Mouse (Mus musculus) heart, adult 2 months (tissue): ENCODE measurements around the gene Aaed1.
"Not testable (repeated sequence)": the region's sequence is repeated elsewhere in the genome, so short reads cannot be mapped to it uniquely, and the experiment has no call there.

ENCODE experiments used
- CTCF ChIP-seq: fragments of 200-600 bp; IDR thresholded peaks from 2 replicates; pipeline ENCODE4 v1.8.1; 2022; ENCODE audit warnings: antibody characterized with exemption, mild to moderate bottlenecking, moderate library complexity
- EP300 ChIP-seq: fragments of 200-500 bp; IDR thresholded peaks from 2 replicates; pipeline ENCODE4 v1.6.1; 2011; ENCODE audit warnings: low read depth, low read length, control low read depth; ENCODE audit not compliant: insufficient read depth
- POLR2A ChIP-seq: fragments of 200-500 bp; IDR thresholded peaks from 2 replicates; pipeline ENCODE4 v1.6.1; 2011; ENCODE audit warnings: mild to moderate bottlenecking, low read depth, low read length, control low read depth; ENCODE audit not compliant: insufficient read depth

GRCm38 (mm10) chr13:64254185-64254584 is 58.3 kb downstream of the Aaed1 start:
- not testable (repeated sequence) for TF ChIP-seq POLR2A, CTCF, EP300
